Mouse (Mus musculus) heart, embryonic 15.5 days (tissue): ENCODE data around the gene Stk24. TPM values are rescaled to one million over a fixed set of nuclear protein-coding genes. Genes with fewer than 3 reads are reported as not detected.

Experiments
- ATAC-seq: fragments of 200-750 bp; cut with Nextera tagmentation; replicated peaks from 2 replicates; pipeline ENCODE4 v1.8.0; 2017; ENCODE audit warnings: low read depth, moderate TSS enrichment; ENCODE audit not compliant: insufficient number of reproducible peaks, insufficient read depth, low FRiP score
- H3K27ac ChIP-seq: fragments of 300-500 bp; sonication (generic); 2 replicates; pipeline ENCODE4 v1.5.1; 2015; ENCODE audit warnings: mild to moderate bottlenecking, inconsistent platforms
- H3K27me3 ChIP-seq: fragments of 300-500 bp; sonication (generic); 2 replicates; pipeline ENCODE4 v1.6.1; 2015; ENCODE audit warnings: inconsistent platforms
- H3K36me3 ChIP-seq: fragments of 300-500 bp; sonication (generic); 2 replicates; pipeline ENCODE4 v1.6.1; 2015; ENCODE audit warnings: mild to moderate bottlenecking, inconsistent platforms
- H3K4me1 ChIP-seq: fragments of 300-500 bp; sonication (generic); replicated peaks from 2 replicates; pipeline ENCODE4 v1.6.1; 2015; ENCODE audit warnings: inconsistent platforms
- H3K4me2 ChIP-seq: fragments of 300-500 bp; sonication (generic); 2 replicates; pipeline ENCODE4 v1.6.1; 2015; ENCODE audit warnings: inconsistent platforms, mild to moderate bottlenecking, moderate library complexity
- H3K4me3 ChIP-seq: fragments of 300-500 bp; sonication (generic); 2 replicates; pipeline ENCODE4 v1.5.1; 2015; ENCODE audit warnings: mild to moderate bottlenecking, inconsistent platforms
- H3K9ac ChIP-seq: fragments of 300-500 bp; sonication (generic); 2 replicates; pipeline ENCODE4 v1.6.1; 2015; ENCODE audit warnings: mild to moderate bottlenecking, inconsistent platforms
- H3K9me3 ChIP-seq: fragments of 300-500 bp; sonication (generic); replicated peaks from 2 replicates; pipeline ENCODE4 v1.6.1; 2016; ENCODE audit warnings: inconsistent platforms
- WGBS: fragments of 180-500 bp; shearing (Covaris S2); methylation state at CpG from one replicate; pipeline ENCODE4 v1.1.7; 2015; ENCODE audit warnings: mixed read lengths; 5-methylcytosine and 5-hydroxymethylcytosine counted together
- polyA plus RNA-seq: library from polyadenylated mRNA; unstranded; fragments of >200 nt; fragmentation: Nextera tagmentation; extraction: Ambion mirVana; gene quantifications from 2 replicates; pipeline ENCODE4 v1.2.1, GENCODE M21; 2015

Gene Stk24
- polyA plus RNA-seq, 1 experiment from 2014 or later: 34.5 TPM

DNA sequence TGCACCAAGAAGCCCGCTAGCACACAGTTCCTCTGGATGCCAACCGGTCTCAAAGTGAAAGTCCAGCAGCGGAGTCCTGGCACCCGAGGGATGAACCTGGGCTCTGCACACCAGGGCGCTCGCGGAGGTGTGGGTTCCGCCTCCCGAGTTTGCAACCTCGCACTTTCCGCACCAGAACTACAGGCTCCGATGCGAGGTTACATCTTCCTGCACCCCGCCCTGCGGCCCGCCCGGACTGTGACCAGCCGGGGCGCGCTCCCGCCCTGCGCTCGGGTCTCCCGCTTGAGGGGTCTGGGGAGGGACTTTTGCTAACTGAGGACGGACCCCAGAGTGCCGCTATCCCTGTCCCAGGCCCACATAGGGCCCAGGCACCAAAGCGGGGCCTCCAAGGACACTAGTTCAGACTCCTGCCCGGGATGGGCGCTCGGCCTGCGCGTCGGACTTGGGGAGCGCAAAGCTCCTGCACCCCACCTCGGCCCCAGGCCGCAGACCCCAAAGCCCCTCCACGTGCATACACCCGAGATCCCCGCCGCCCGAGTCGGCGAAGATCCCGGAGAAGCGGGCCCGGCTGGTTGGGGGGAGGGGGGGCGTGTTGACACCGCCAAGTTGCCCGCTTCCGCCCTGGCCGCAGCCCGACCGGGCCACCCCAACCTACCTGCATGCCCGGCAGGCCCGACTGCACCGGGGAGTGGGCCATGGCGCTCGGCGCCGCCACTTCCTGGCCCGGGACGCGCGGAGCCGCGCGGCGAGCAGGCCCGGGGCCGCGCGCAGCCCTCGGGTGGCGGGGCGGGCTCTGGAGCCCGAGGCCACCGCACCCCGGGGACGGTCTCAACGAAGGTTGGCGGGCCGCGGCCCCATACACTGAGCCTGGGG lies 1.3 kb downstream of the Stk24 start:
- Histone ChIP-seq H3K27ac (peak overlapping the region; percentile 97), H3K27me3 (no peaks in the 10 kb centered on the region), H3K4me1 (peaks cover 40% of the 10 kb centered on the region), H3K4me2 (peak overlapping the region; percentile 77), H3K4me3 (peak overlapping the region; percentile 100), H3K9ac (peak overlapping the region; percentile 97), H3K9me3 (no peaks in the 10 kb centered on the region), H3K36me3 (no peaks in the 10 kb centered on the region)
- under 1% methylated on average over 71 of the region's 83 CpGs for WGBS
- peak; percentile 76 for ATAC-seq

DNA sequence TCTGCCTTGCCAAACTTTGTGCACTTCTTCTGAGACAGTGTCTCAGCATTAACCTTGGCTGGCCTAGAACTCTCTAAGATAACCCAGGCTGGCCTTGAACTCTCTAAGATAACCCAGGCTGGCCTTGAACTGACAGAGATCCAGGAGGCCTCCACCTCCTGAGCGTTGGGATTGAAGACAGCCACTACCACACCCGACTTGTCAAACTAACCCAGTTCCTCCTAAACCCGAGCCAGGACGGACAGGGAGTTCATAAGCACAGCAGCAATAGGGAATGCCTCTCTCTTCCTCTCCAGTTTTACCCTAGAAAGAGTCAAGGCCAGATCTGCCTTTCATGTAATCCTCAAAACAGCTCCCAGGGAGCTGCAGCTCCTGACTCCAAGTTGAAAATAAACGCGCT lies 3.2 kb downstream of the Stk24 start:
- 55% methylated on average over 6 of the region's 6 CpGs for WGBS
- no peak overlapping the region for H3K4me3 ChIP-seq
- H3K4me1 ChIP-seq: peaks cover 59% of the 10 kb centered on the region
- no peak for ATAC-seq
- H3K9ac ChIP-seq: peak overlapping the region; percentile 16; the same call in 1 of the 2 replicates
- no peaks in the 10 kb centered on the region for H3K9me3 ChIP-seq
- peak overlapping the region; percentile 77 for H3K4me2 ChIP-seq
- no peak overlapping the region for H3K27ac ChIP-seq
- no peaks in the 10 kb centered on the region for H3K36me3 ChIP-seq
- H3K27me3 ChIP-seq: no peaks in the 10 kb centered on the region

DNA sequence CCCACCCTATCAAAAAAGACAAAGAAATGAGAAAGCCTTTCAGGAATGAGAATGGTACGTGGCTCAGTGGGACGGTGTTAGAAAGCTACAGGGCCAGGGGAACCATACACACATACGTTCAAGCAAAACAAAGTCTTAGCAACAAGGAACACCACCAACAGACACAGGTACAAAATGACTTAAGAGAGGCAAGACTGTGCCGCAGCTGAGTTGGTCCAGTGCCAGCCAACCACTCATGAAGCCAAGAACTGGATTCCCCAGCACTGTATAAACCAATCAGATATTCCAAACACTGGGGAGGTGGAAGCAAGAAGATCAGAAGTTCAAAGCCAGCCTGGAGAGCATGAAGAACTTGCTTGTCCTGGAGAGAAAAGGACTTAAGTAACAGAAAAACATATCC lies 5.9 kb downstream of the Stk24 start:
- H3K4me3 ChIP-seq: no peak overlapping the region
- no peaks in the 10 kb centered on the region for H3K36me3 ChIP-seq
- no peak overlapping the region for H3K27ac ChIP-seq
- H3K9ac ChIP-seq: no peak overlapping the region
- no peaks in the 10 kb centered on the region for H3K9me3 ChIP-seq
- no peak overlapping the region for H3K4me2 ChIP-seq
- ATAC-seq: no peak
- H3K27me3 ChIP-seq: no peaks in the 10 kb centered on the region
- H3K4me1 ChIP-seq: peaks cover 77% of the 10 kb centered on the region
- WGBS: 64% methylated on average over 4 of the region's 4 CpGs

DNA sequence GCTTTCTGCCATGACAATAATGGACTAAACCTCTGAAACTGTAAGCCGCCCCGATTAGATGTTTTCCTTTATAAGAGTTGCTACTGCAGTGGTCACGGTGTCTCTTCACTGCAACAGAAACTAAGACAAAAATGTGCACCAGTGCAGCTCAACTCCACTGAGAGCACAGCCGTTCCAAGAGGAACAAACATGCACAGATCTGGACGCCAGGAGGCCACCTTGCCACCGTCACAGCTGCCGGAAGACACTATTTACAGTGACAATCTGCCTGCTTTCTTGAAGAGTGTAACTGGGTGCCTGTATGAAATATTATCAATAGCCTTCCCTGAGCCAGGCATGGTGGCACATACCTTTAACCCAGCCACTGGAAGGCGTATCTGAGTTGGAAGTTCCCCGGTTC lies 6.8 kb downstream of the Stk24 start:
- no peak for ATAC-seq
- 77% methylated on average over 9 of the region's 9 CpGs for WGBS
- no peaks in the 10 kb centered on the region for H3K9me3 ChIP-seq
- H3K9ac ChIP-seq: no peak overlapping the region
- no peaks in the 10 kb centered on the region for H3K36me3 ChIP-seq
- H3K27ac ChIP-seq: peak overlapping the region; percentile 47; the same call in 1 of the 2 replicates
- H3K27me3 ChIP-seq: no peaks in the 10 kb centered on the region
- no peak overlapping the region for H3K4me2 ChIP-seq
- H3K4me1 ChIP-seq: peaks cover 86% of the 10 kb centered on the region
- H3K4me3 ChIP-seq: no peak overlapping the region

DNA sequence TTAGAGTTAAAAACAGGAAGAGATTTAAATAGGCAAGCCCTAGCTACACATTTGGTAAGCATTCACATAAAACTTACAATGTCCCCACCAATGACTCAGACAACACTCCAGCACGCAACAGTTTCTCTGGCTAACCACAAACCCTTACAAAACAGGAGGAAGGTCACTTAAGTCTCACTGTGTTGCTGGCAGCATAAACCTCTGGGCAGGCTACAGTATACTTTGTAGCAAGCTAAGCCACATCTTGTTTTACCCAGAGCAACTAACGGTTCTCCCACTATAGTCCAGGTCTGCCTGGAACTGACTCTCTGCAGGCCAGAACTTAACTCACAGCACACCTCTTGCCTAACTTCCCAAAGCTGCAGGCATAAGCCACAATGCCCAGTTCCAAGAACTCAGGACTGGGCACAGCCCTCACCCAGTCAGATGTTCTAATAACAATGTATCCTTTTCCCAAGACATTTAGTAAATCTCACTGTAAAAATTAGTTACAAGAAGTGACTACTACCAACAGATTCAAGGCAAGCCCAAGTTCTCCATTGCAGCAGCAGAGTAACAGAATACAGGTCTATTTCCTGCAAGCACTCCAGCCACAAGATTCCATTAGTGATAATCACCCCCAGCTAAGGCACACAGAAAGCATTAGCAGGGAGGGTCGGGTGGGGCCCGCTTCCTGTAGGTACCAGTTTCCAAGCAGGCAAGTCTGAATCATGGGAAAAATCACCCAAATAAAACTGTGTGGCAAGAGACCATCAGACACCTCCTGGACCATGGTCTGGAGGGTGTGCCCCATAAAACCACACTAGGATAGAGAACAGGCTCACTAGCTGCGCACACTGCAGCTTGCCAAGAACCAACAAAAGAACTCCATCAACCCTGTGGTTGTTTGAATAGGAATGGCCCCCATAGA lies 7.6 kb downstream of the Stk24 start:
- H3K4me2 ChIP-seq: no peak overlapping the region; the same call in 1 of the 2 replicates
- H3K27ac ChIP-seq: peak overlapping the region; percentile 47
- peaks cover 89% of the 10 kb centered on the region for H3K4me1 ChIP-seq
- no peaks in the 10 kb centered on the region for H3K9me3 ChIP-seq
- 63% methylated on average over 5 of the region's 5 CpGs for WGBS
- H3K27me3 ChIP-seq: no peaks in the 10 kb centered on the region
- H3K4me3 ChIP-seq: no peak overlapping the region
- no peak for ATAC-seq
- no peaks in the 10 kb centered on the region for H3K36me3 ChIP-seq
- no peak overlapping the region for H3K9ac ChIP-seq

DNA sequence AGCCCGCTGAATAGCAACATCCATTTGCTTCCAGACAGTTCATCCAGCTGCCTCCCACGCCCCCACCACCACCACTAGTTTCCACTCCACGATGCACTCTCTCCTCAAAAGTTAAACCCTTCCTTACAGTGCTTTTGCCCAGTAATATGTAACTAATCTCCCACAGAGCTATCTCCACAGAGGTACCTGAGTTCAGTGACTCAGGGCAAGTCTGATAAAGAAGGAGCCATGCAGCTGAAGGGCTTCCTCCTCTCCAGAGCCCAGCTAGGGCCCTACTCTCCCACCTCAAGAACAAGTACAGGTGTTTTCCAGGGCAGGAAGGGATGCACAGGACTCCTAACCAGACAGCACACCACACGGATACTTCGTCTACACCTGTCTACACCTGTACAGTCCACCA lies 10.4 kb downstream of the Stk24 start:
- ATAC-seq: no peak
- H3K36me3 ChIP-seq: no peaks in the 10 kb centered on the region
- peaks cover 96% of the 10 kb centered on the region for H3K4me1 ChIP-seq
- H3K27me3 ChIP-seq: no peaks in the 10 kb centered on the region
- no peak overlapping the region for H3K4me2 ChIP-seq
- H3K9ac ChIP-seq: no peak overlapping the region
- H3K27ac ChIP-seq: no peak overlapping the region
- WGBS: 67% methylated on average over 5 of the region's 5 CpGs
- no peak overlapping the region for H3K4me3 ChIP-seq
- H3K9me3 ChIP-seq: no peaks in the 10 kb centered on the region

DNA sequence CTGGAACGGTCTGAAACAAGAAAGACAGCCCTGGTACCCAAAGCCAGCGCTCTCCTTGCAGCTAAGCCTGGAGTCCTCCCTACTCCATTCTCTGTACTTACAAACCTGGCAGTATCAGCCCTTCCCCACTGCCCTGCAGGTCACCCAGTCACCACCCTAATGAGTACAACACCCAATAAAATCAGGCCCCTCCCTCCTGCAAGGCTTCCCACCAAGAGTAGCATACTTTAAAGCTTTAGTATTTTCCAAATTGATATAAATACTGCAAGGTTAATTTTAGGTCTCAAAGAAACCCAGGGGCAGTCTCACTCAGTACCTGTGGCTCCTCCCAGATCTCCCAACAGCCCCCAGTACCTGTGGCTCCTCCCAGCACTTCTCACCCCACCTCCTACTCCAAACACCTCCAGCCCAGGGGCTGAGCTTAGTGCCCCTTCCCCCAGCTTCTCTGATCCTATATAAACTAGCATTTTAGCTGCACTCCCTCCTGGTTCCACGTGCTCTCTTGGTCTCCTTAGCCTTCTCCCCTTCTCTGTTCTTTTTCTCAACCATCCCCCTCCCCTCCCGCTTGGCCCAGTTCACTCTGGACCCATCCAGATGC lies 11.6 kb downstream of the Stk24 start:
- Histone ChIP-seq H3K4me2 (peak overlapping the region; percentile 17; the same call in 1 of the 2 replicates), H3K4me3 (no peak overlapping the region), H3K27me3 (no peaks in the 10 kb centered on the region), H3K9me3 (no peaks in the 10 kb centered on the region), H3K4me1 (peaks cover 94% of the 10 kb centered on the region), H3K9ac (peak overlapping the region; percentile 0; the same call in 1 of the 2 replicates), H3K36me3 (no peaks in the 10 kb centered on the region), H3K27ac (peak overlapping the region; percentile 78)
- no peak for ATAC-seq
- WGBS: 58% methylated on average over 4 of the region's 4 CpGs

DNA sequence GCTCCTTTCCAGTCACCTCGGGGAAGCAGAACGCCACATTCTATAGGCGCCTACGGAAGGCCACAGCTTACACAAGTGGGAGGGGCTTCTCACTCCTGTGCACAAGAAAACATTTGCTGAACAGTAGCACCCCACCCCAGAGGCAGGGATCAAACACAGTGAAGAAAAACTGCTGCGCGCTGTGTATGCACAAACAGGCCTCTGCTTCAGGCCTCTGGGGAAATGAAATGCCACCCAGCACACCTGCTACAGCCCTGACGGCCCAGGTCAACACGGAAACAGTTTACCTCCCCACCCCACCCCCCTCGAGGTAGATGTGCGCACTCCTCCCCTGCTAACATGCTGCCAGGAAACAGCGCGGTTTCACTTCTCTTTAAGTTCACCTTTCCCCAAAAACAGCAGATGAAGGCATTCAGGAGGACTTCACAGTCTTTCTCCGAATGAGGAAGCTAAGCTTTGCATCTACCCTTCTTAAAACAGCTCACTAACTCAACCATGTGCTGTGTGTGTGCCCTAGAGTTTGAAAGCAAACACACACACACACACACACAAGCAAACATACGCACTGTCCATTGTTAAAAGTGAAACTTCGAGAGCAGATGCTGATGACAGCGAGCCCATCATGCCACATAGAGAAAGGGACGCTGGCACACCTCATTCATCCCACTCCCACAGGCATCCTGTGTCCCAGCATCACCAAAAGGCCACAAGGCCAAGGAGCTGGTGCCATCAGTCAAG lies 13.7 kb downstream of the Stk24 start:
- WGBS: 41% methylated on average over 17 of the region's 17 CpGs
- peak overlapping the region; percentile 29 for H3K4me2 ChIP-seq
- peak; percentile 7; the same call in 1 of the 2 replicates for ATAC-seq
- H3K27me3 ChIP-seq: no peaks in the 10 kb centered on the region
- H3K4me1 ChIP-seq: peaks cover 94% of the 10 kb centered on the region
- H3K4me3 ChIP-seq: no peak overlapping the region
- H3K9me3 ChIP-seq: no peaks in the 10 kb centered on the region
- H3K27ac ChIP-seq: peak overlapping the region; percentile 78
- 0 out of 2 replicates have a peak overlapping the region, but pooled peaks have one; percentile 27 for H3K9ac ChIP-seq
- H3K36me3 ChIP-seq: no peaks in the 10 kb centered on the region

DNA sequence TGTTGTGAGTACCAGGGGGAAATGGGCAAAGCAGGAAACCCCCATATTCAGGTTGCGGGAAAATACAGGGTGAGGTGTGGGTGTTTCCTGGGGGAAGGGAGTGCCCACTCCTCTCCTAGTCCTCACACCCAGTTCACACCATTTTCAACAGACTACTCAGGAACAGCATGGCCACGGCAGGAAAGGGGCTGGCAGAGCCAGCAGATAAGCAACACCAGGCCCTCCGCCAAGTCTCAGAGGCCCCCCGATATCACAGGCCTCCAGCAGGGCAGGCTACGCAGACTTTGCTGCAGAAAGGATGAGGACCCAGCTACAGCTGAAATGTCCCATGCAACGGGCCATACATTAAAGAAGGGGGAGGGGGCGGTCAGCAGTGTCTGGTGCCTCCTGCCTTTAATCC lies 14.4 kb downstream of the Stk24 start:
- Histone ChIP-seq H3K9ac (no peak overlapping the region), H3K4me3 (no peak overlapping the region), H3K36me3 (no peaks in the 10 kb centered on the region), H3K4me1 (peaks cover 95% of the 10 kb centered on the region), H3K9me3 (no peaks in the 10 kb centered on the region), H3K4me2 (peak overlapping the region; percentile 29), H3K27me3 (no peaks in the 10 kb centered on the region), H3K27ac (peak overlapping the region; percentile 78)
- ATAC-seq: peak; percentile 61
- WGBS: 17% methylated on average over 7 of the region's 7 CpGs

DNA sequence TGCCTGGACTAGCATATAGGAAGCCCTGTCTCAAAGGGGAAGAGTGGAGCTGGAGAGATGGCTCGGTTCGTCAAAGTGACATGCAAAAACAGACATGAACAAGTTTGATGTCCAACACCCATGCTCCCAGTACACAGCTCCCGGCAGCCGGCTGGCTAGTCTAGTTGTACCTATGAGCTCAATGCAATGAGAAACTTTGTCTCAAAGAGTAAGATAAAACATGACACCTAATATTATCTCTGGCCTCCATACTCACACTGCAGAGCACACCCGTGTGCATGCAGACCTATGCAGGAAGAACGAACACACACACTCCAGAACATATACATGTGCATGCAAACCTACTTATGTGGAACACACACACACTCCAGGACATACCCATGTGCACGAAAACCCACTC lies 15.5 kb downstream of the Stk24 start:
- 83% methylated on average over 7 of the region's 7 CpGs for WGBS
- no peak overlapping the region for H3K4me3 ChIP-seq
- H3K27me3 ChIP-seq: no peaks in the 10 kb centered on the region
- H3K4me1 ChIP-seq: peaks cover 96% of the 10 kb centered on the region
- H3K4me2 ChIP-seq: no peak overlapping the region
- no peak overlapping the region for H3K27ac ChIP-seq
- H3K36me3 ChIP-seq: no peaks in the 10 kb centered on the region
- H3K9me3 ChIP-seq: no peaks in the 10 kb centered on the region
- H3K9ac ChIP-seq: no peak overlapping the region
- ATAC-seq: no peak
